Mouse (Mus musculus) spleen, postnatal 10 days (tissue): ENCODE results near the gene Pax4.

ENCODE experiments used
- DNase-seq, 2 experiments: peaks; one replicate each; pipeline ENCODE4 v3.0.0; 2021 to 2022; ENCODE audit warnings: low spot score in 2 of 2

Pax4 gene

DNA sequence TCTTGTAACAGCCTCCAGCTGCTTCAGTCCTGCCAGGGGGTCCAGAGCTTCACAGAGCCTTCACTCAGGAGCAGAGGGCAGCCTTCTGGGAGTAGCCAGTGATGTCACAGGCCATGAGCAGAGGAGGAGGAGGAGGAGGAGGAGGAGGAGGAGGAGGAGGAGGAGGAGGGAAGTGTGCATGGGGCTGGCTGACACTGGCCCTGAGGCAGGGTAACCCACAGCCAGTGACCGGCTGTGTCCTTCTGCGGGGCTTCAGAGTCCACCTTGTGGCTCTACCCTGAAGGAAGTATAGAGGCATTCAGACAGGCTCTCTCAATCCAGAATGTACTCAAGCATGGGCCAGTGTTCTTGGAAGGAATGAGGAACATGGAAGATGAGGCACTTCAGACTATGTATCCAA lies at the start of gene Pax4:
Gene Pax4, minus strand, starts transcription at position 101 of the 400 bp plus-strand sequence.
- no peak for DNase-seq

DNA sequence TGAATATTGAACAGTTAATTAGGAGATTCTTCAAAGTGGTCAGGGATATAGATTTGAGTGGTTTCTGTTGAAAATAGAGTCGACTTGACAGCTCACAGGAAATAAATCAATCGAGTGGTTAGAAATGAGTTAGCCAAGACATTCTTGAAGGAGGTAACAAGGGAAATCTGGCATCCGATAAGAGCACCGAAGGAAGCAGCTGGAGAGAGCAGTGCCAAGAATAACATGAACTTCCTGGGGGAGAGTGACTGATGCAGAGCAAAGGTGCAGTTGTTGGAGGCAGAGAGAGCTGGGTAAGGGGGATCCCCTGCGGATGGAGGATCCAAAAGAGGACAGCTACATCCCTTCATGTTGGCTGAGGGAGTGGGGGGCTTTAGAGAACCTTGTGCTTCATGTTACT lies 48.7 kb upstream of the Pax4 start:
- no peak for DNase-seq

DNA sequence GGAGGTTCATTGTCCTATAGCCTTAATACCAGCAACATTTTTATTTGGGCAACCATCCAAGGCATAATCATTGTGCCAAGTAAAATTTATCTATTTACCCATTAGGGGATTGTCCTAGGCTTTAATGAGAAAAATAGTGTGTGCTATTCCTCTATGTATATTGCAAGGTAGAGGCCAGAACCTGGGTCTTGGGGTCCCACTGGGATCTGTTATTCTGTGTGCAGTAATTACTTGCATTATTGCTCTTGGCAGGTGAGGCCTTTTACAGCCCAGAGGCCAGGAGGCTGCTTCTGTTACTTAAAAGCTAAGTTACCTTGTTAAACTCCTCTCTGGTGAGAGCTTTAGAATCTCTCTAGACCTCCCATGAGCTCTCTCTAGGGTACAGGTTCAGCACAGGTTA lies 42.0 kb upstream of the Pax4 start:
- no peak for DNase-seq

DNA sequence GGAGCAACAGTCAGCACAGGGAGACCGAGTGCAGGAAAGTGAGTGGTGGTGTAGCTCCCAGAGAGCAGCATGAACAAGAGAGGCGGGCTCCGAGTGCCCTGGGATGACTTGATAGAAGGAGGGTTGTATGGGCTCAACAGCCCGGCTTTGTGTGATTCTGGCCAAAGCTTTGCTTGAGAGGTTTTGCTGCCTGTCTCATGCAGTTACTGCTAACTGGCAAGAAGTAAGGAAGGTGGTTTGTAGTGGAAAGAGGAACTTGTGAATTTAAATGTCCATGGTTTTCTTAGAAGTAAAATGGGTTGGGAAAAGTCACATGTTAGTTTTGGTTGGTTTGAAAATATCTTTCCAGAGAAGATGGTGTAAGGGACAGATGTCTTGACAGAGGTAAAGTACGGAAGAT lies 41.5 kb upstream of the Pax4 start:
- DNase-seq: no peak

DNA sequence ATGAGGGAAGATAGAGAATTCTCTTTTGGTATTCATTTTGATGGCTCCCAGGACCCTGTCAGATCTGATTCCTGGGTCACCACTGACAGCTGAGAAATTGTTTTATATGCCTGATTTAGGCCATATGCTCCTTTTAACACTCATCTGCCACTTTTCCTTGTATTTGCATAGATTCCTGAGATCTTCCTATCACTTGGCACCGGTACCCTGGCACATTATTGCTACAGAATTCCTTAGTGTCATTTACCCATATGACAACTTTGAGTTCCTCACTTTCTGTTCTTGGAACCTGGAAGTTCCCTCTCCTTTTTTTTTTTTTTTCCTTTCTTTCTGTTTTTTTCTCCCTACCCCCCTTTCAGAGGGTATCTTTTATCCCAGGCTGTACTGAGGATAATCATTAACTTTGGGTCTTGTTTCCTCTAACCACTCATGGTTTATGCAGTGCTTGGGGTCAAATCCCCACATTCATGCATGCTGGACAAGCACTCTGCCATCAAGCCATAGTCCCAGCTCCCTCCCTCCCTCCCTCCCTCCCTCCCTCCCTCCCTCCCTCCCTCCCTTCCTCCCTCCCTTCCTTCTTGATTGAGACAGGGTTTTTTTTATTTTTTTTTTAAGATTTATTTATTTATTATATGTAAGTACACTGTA lies 39.2 kb upstream of the Pax4 start:
- no peak for DNase-seq

DNA sequence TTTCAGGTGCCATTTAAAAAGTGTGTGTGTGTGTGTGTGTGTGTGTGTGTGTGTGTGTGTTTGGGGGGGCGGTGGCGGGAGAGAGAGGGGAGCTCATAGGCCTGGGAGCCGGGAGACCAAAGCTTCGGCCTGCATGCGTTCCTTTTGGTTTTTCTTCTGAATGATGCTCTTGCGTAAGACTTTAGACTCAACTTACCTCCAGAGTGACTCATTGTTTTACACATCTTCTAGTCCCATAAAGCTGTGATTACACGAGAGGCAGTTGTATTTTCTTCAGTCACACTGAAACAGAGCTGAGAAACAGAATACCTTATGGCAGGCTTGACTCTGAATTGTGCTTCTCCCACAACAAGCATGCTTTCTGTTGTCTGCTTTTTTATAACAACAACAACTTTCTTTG lies 37.8 kb upstream of the Pax4 start:
- DNase-seq: no peak

DNA sequence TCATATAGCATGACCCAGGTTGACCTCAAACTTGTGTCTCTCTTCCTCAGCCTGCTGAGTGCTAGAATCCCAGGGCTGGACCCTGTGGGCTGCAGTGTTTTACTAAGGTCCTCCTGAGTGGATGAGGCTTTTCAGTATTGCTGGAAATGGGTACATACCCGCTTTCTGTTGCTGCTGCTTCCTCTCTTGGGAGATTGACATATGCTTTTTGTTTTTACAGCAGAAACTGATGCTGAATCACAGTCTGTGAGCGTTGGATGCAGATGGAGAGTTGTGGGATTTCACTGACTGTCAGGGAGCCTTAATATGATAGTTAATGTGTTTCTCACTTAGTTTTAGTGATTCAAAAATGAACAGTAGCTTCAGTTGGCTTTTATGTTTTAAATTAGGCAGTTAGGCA lies 37.3 kb upstream of the Pax4 start:
- no peak for DNase-seq

DNA sequence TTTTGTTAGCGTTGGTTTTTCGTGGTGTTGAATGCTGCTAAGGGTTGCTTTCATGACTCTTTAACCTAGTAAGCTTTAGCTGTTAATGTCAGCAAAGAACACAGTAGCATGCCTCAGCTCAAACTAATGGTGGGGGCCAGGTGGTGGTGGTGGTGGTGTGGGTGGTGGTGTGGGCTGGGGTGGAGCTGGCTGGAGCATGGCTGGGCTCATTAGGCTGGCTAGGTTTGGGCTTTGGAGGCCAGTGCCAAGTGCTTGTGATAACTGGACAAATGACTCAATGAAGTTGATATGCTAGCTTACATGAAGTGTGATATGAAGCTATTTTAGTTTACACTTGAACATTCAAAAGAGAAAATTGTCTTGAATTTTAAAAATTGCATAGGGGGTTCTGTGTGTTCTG lies 36.9 kb upstream of the Pax4 start:
- no peak for DNase-seq

DNA sequence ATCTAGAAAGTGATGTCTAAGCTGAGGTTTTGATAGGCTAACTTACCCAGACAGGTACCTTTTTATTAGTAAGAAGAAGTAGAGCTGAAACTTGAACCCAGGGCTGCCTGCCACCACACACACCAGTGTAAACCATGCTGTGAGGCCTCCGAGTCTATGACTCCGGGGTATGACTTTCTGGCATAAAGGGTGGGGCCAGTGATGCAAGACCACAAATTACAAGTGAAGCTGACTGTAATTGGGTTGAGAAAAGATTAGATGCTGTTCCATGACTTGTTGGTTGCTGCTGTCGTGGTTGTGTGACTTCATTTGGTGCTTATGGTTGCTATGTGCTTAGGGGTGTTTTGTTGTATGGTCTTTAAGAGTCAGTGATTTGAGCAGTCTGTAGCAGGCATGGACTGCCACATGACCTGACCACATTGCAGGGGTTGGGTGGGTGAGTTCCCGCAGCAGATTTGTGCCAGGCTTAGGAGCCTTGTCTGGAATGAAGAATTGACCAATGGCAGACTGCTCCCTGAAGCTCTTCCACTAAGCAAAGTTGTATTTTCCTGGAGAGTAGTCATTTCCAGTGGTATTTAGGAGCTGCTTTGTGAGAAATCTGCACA lies 33.7 kb upstream of the Pax4 start:
- no peak for DNase-seq

DNA sequence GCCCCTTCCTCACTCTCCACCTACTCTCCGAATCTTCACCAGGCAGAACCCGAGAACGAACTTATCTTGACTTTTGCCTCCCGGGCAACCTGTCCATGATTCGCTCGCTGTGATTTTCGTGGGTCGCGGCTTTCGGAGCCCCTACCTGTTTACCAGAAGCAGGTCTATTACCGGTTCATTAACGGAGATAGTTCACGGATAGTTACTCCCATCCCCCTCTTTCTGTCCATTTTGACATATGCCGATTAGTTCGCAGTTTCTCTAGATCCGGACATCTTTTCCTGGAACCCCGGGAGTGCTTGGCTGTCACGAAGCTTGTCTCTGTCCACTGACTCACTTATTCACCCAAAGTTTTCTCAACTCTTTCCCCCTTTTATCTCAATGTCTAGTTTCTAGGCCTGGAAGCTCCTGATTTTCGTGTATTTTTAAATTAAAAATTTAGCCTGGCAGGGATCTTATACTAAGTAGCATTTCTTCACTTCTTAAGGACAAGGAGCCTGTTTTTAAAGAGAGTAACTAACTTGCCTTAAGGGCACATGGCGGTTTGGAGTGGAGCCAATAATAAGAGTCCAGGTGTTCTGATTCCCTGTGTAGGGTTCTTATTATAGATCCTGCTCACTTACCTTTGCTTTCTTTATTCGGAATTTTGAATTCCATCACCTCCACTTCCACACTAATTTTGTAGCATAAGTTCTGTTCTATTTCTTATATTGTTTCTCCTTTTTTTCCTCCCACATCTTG lies 31.8 kb upstream of the Pax4 start:
- no peak for DNase-seq

DNA sequence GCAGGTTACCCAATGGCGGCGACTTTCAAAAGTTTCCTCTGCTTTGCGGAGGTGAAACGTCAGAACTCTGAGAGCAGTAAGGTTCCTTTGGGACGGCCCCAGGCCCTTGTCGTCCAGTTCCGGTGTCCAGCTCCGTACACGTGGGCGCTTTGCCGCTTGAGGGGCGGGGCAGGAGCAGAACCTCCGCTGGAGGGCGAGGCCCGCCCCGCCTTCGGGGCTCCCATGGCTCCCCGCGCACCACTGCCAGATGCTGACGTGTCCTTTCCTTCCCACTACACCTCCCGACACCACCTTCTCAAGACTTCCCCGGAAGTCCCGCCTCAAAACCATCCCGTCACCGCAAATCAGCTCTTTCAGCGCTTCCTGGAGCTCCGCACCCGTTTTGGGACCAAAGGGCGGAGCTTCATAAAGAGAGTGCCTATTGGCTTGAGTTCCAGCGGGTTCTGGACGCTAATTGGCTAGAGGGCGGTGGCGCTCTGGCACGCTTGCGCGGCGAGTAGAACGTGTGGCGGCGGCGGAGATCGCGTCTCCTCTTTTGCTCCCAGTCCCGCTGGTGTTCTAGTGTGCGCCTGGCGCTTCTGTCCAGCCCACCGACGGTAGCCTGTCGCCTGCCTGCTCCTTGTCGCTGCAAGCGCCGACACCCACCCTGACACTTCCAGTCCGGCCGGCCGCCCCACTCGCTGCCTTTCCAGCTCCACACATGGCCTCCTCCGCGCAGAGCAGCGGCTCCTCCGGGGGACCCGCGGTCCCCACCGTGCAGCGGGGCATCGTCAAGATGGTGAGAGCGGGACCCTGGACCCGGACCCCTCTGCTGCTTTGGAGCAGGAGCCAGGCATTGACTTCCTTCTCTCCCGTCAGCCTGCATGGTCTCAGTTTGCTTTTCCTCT lies 31.0 kb upstream of the Pax4 start:
- peak; percentile 89 to 98 for DNase-seq

DNA sequence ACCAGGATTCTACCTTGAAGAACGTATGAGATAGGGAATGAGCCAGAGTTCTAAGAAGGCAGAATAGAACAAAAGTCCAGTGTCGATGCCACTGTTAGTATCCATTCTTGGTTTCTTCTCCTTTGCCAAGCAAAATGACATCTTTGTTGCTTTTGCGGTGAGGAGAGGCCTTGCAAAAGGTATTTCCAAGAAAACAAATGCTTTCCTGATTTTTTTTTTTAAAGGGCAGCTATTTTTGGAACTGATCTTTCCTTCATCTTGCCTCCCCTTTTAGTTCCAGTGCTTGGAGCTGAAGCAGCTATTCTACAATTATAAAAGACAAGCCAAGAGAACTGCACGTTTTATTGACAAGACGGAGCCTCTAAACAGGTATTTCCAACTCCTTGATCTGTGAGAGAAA lies 25.7 kb upstream of the Pax4 start, which contains the start of gene Snd1:
Gene Snd1, plus strand, starts transcription at position 301 of the 400 bp plus-strand sequence.
- DNase-seq: no peak

DNA sequence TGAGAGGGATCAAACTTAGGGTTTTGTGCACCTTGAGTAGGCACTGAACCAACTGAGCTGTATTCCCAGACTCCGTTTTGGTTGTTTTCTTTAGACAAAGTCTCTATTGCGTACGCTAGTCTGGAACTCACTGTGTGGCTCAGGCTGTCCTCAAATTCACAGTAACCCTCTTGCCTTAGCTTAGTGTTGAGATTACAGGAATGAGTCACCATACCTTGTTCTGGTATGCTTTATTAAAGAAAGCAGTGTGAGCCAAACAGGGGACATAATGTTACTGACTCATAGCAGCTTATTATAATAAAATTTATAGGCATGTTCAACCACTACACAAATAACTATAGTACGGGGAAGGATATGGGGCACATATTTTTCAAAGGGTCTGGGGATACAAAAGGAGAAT lies 25.1 kb upstream of the Pax4 start:
- no peak for DNase-seq

DNA sequence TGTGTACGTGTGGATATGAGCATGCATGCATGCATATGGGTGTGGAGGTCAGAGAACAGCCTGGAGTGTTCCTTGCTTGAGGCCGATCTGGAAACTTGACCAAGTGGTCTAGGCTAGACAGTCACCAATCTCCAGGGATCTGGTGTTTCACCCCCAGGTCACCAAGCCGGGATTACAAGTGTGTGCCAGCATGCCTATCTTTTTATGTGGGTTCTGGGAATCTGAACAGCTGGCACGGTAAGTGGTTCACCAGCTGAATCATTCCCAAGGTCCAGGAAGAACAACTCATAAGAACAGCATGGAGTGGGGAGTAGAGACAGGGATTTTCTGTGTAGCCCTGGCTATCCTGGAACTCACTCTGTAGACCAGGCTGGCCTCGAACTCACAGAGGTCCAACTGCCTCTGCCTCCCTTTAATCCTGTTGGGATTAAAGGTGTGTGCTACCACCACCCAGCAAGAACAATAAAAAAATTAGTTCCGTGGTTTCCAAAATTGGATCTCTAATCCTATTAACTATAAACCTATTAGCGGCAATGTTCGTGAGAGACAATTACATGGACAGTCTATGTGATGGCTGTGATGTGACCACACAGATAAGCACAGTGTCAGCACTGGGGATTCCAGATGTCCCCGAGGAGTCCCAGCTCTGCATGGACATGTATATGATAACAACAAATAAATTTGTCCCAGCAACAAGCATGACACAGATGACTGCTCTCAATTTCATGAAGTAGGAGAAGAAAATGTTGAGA lies 22.3 kb upstream of the Pax4 start:
- no peak for DNase-seq

DNA sequence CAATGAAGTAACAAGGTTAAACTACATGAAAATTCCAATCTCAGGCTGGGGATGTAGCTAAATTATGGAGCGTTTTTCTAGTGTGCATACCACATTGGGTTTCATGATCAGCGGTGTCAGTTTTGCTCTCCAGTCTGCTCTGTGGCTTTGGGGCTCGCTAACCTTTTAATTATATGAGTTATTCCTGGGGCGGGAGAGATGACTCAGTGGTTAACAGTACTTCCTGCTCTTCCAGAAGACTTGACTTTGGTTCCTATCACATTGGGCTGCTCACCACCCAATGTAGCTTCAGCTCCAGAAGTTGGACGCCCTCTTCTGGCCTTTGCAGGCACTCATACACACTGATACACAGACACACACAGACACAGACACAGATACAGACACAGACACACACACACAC lies 21.5 kb upstream of the Pax4 start:
- no peak for DNase-seq

DNA sequence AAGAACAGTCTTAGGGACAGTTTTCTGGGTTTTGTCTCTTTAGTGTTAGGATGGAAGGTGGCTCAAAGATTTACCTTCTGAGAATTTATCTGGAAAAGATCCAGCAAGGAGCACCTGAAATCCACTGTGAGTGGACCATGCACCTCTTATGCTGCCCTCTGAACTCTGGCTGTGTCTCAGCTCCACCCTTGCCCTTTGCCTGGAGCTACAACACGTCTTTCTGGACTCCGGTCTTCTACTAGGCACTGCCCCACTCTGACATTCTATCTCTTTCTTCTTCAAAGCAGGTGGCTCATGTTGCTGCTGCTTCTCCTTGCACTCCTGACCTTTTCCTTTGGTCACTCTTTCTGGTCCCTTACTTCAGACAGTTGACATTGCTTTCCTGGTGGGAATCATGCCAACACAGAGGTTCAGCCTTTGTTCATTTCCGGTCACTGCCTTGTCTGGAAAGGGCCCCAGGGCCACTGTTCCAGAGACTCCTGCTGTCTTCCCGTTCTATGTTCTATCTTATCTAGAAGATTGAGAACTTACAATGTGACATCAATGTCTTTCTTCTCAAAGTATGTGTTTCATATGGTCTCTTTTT lies 21.0 kb upstream of the Pax4 start:
- DNase-seq: no peak

DNA sequence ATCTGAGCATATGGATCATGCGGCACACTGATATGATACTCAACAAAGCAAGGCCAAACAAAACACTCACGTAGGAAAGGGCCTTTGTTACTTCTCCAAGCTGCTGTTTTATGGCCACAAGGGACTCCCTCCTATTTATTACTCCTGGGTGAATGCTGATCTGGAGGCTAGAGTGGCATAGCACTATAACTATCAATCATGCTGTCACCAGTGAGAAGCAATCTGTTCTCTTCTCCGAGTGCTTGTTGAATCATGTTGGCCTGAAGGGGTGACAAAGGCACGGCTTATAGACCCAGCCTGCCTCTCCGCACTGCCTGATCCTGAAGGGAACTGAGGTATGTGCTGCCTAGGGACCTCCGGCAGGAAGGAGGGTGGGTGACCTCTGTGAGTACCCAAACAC lies 15.5 kb upstream of the Pax4 start:
- DNase-seq: no peak

DNA sequence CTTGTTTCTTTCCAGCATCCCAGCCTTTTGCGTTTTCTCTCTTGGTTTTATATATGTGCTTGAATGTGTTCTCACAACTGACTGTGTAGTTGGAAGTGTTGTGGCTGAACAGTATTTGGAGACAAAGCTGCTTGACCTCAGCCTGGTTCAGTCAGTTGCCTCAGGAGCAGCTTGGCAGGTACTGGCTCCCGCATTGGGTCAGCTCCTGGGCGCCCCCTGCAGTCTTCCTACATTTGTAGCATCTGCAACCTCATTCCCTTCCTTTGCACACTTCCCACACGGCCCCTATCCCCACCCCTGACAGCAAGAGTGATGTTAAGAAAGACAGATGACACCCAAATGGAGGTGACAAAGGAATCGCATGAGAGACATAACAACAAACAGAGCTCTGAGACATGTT lies 11.4 kb upstream of the Pax4 start:
- peak; percentile 35 to 68 for DNase-seq

DNA sequence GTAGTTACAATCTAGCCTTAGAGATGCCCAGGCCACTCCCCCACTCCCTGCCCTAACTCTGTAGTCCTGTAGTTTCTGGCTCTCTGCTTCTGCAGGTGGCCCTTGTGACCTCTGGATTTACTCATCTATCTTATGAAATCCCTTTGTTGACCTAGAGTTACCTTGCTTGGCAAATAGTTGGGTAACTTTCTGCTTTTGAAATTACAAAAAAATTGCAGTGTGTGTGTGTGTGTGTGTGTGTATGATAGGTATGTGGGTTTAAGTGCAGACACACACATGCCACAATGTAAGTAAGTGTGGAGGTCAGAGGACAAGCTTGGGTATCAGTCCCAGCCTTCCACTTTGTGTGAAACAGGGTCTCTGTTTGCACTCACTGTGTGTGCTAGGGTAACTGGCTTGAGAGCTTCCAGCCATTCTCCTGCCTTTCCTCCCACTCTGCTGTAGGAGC lies 10.1 kb upstream of the Pax4 start:
- no peak for DNase-seq

DNA sequence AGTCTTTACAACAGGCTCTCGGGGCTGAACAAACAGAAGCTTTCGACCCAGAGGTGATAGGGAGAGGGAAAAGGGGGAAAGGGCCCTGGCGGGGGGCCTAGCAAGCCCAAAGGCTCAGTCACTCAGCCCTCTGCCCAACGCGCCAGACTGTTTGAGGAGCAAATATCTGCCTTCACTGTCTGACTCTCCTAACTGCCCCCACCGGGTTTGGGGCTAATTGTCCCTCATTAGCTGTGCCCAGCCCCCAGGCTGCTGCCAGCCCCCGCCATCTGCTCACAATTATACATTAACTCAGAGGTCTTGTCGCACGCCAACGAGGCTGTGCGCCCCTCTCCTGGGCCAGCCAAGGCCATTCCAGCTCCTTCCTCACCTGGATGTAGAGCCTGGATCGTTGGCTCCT lies 1.8 kb upstream of the Pax4 start:
- DNase-seq: no peak

DNA sequence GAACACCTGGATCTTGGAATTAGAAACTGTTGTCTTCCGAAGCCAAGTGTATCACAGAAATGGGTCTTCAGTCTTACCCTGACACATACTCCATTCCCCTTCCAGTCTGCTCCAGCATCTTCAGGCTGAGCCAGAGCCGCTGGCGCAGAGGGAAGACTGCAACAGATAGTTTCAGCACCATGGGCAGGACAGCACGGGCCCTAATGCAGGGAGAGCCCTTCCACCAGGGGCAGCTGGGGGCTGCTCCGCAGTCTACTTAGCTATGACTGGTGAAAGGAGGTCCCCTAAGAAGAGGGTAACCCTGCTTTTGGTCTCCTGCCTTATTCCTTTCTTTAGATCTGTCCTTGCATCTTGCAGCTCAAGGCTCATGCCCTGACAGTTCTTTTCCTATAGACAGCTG lies 1.3 kb upstream of the Pax4 start:
- no peak for DNase-seq
